Mouse (Mus musculus): ENCODE results near the gene Mrpl45. TPM values are rescaled to one million over a fixed set of nuclear protein-coding genes. Genes with fewer than 3 reads are reported as not detected.

Mrpl45 gene
- total and polyA plus RNA-seq, 3 experiments: 13.1 to 77.5 (median 46.3) TPM

DNA sequence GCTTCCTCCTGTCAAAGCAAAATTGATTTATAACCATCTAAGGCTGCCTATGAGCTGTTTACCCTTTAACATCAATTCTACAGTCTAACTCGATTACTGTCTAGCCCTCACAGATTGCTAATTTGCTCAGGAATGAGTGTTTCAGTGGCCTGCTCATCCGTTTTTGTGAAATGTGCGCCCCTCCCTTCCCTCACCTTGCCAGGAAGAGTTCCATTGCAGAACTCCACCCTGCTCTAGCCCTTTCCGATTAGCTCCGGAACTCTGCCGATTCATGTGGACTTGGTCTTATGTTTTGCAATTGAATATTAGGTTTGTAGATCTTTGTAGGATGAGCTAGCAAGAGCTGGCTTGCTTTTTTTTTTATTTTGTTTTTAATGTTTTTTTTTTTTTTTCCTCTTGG is 33.3 kb upstream of the Mrpl45 start:
- H3K4me1 ChIP-seq (ENCODE audit: insufficient read depth, low read depth, low read length): peaks cover 43% of the 10 kb centered on the region

DNA sequence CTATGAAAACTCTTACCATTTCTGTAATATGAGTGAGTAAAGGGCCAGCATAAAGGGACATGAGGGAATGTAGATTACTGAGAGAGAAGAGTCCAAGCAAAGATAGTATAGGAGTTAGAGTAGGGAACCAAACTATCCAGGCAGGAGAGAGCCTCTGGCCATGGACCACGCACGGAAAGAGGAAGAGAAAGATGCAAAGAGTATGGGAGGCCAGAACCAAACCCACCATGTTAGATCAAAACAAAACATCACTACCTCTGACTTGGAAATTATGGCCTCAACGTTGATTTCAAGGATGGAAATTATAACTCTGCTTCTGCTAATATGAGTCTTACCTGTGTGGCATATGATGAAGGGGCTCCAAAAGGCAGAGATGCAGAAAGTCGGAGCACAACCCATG is 30.7 kb upstream of the Mrpl45 start:
- DNase-seq (ENCODE audit: low spot score) (no peak), ATAC-seq (ENCODE audit: extremely low read depth, insufficient number of reproducible peaks, low FRiP score, poor library complexity, severe bottlenecking) (no peak)
- no peak overlapping the region for H3K4me3 ChIP-seq (ENCODE audit: low read depth, low read length)
- H3K9me3 ChIP-seq (replicated peaks): no peaks in the 10 kb centered on the region
- H3K27me3 ChIP-seq (ENCODE audit: insufficient read depth, low read length): peaks cover 20% of the 10 kb centered on the region
- no peak for TF ChIP-seq GATA1 (IDR thresholded peaks at IDR 0.05; ENCODE audit: borderline replicate concordance, low read length)
- no peak for TF ChIP-seq POLR2AphosphoS5 (IDR thresholded peaks at IDR 0.05; ENCODE audit: insufficient replicate concordance, low read depth, low read length)
- TF ChIP-seq CTCF (IDR thresholded peaks at IDR 0.05; ENCODE audit: low read depth, low read length): no peak
- no peak for TF ChIP-seq GATA2 (IDR thresholded peaks at IDR 0.05; ENCODE audit: borderline replicate concordance, low read depth, low read length)
- no peak for TF ChIP-seq TAL1 (conservative IDR thresholded peaks at IDR 0.05; ENCODE audit: low read depth, low read length)
- H3K4me1 ChIP-seq (ENCODE audit: insufficient read depth, low read depth, low read length): peaks cover 28% of the 10 kb centered on the region
- no peaks in the 10 kb centered on the region for H3K36me3 ChIP-seq (replicated peaks)

More for the DNA sequence above, 33.3 kb upstream of the Mrpl45 start:
- TF ChIP-seq CTCF (IDR thresholded peaks at IDR 0.05; ENCODE audit: low read depth, low read length) (no peak), POLR2AphosphoS5 (IDR thresholded peaks at IDR 0.05; ENCODE audit: insufficient replicate concordance, low read depth, low read length) (no peak), GATA2 (IDR thresholded peaks at IDR 0.05; ENCODE audit: borderline replicate concordance, low read depth, low read length) (no peak), TAL1 (conservative IDR thresholded peaks at IDR 0.05; ENCODE audit: low read depth, low read length) (no peak), GATA1 (IDR thresholded peaks at IDR 0.05; ENCODE audit: borderline replicate concordance, low read length) (no peak)
- peaks cover 7% of the 10 kb centered on the region; the same call in 1 of the 2 replicates for H3K27me3 ChIP-seq (ENCODE audit: insufficient read depth, low read length)
- no peaks in the 10 kb centered on the region for H3K9me3 ChIP-seq (replicated peaks)
- peaks cover 8% of the 10 kb centered on the region for H3K36me3 ChIP-seq (replicated peaks)
- DNase-seq (ENCODE audit: low spot score) (no peak), ATAC-seq (ENCODE audit: extremely low read depth, insufficient number of reproducible peaks, low FRiP score, poor library complexity, severe bottlenecking) (no peak)
- H3K4me3 ChIP-seq (ENCODE audit: low read depth, low read length): no peak overlapping the region

DNA sequence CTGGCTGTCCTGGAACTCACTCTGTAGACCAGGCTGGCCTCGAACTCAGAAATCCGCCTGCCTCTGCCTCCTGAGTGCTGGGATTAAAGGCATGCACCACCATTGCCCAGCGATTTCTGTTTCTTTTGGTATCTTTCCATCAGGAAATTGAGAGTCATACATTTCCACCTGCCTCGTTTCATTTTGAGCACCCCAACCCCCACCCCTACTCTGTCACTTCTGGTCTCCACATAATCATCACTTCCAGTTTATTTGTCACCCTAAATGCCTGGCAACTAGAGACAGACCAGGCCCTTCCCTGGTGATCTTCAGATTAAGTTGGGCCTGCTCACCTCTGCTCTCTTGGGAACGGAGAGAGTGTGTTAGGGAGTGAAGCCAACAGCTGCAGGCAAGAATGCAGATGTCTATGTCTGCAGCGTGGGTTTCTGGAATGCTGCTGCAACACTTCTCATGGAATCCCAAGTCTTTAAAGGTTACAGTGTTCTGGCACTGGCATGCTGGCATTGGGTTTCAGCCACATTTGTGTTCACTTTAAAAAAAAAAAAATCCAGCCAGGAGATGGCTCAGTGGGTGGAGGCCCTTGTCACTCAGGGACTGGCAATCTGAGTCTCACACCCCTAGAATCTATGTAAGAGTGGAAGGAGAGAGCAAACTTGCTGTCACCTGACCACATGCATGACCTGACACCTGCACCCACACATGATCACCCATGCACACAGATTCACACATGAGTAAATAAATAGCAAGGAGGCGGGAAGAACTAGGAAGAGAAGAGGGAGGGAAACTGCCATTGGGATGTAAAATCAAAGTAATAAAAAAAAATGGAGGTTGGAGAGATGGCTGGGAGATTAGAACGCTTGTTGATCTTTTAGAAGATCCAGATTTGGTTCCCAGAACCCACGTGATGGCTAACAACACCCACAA is 29.4 kb upstream of the Mrpl45 start:
- TF ChIP-seq CTCF (IDR thresholded peaks at IDR 0.05; ENCODE audit: low read depth, low read length): no peak
- TF ChIP-seq TAL1 (conservative IDR thresholded peaks at IDR 0.05; ENCODE audit: low read depth, low read length): no peak
- no peak for TF ChIP-seq GATA2 (IDR thresholded peaks at IDR 0.05; ENCODE audit: borderline replicate concordance, low read depth, low read length)
- TF ChIP-seq GATA1 (IDR thresholded peaks at IDR 0.05; ENCODE audit: borderline replicate concordance, low read length): no peak
- no peak for TF ChIP-seq POLR2AphosphoS5 (IDR thresholded peaks at IDR 0.05; ENCODE audit: insufficient replicate concordance, low read depth, low read length)

DNA sequence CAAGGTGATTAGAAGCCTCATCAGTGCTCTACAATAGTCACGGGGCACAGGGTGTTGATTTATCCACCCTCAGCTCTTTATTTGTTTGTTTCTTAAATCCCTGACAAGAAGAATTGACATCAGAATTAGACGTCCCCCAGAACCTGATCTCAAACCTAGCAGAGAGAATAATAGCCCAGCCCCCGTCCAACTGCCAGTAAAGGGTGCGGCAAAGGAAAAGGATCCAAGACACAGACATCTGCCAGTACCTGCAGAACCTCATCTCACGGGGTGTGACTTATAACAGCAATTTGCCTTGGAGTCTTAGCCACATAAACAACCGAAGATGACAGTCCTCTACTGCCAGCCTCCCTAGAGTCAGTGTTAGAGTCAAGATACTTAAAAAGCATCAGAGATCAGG is 28.5 kb upstream of the Mrpl45 start:
- peaks cover 24% of the 10 kb centered on the region for H3K4me1 ChIP-seq (ENCODE audit: insufficient read depth, low read depth, low read length)
- no peak overlapping the region for H3K4me3 ChIP-seq (ENCODE audit: low read depth, low read length)
- no peaks in the 10 kb centered on the region for H3K36me3 ChIP-seq (replicated peaks)
- TF ChIP-seq CTCF (IDR thresholded peaks at IDR 0.05; ENCODE audit: low read depth, low read length) (no peak), TAL1 (conservative IDR thresholded peaks at IDR 0.05; ENCODE audit: low read depth, low read length) (no peak), GATA2 (IDR thresholded peaks at IDR 0.05; ENCODE audit: borderline replicate concordance, low read depth, low read length) (no peak), GATA1 (IDR thresholded peaks at IDR 0.05; ENCODE audit: borderline replicate concordance, low read length) (no peak)
- H3K9me3 ChIP-seq (replicated peaks): no peaks in the 10 kb centered on the region
- peaks cover 21% of the 10 kb centered on the region for H3K27me3 ChIP-seq (ENCODE audit: insufficient read depth, low read length)
- ATAC-seq (ENCODE audit: extremely low read depth, insufficient number of reproducible peaks, low FRiP score, poor library complexity, severe bottlenecking) (no peak), DNase-seq (ENCODE audit: low spot score) (no peak)

More for the DNA sequence above, 29.4 kb upstream of the Mrpl45 start:
- H3K27me3 ChIP-seq (ENCODE audit: insufficient read depth, low read length): peaks cover 21% of the 10 kb centered on the region
- peaks cover 25% of the 10 kb centered on the region for H3K4me1 ChIP-seq (ENCODE audit: insufficient read depth, low read depth, low read length)
- H3K4me3 ChIP-seq (ENCODE audit: low read depth, low read length): no peak overlapping the region
- H3K36me3 ChIP-seq (replicated peaks): no peaks in the 10 kb centered on the region
- ATAC-seq (ENCODE audit: extremely low read depth, insufficient number of reproducible peaks, low FRiP score, poor library complexity, severe bottlenecking) (no peak), DNase-seq (ENCODE audit: low spot score) (no peak)
- no peaks in the 10 kb centered on the region for H3K9me3 ChIP-seq (replicated peaks)

DNA sequence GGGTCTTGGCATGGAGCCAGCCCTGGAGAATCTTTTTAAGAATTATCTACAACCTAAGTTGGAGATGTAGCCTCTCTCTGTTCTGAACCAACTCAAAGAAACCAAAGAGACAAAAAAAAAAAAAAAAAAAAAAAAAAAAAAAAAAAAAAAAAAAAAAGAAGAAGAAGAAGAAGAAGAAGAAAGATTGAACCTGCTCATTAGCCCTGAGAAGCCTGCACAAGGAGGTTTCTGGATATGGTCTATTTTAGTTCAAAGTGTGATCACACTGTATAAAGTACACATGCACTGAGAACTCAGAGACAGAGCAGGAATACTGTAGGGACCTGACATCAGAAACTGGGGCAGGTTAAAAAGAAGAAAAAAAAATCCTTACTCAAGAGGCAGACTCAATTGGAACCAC is 27.9 kb upstream of the Mrpl45 start:
- no peak for ATAC-seq (ENCODE audit: extremely low read depth, insufficient number of reproducible peaks, low FRiP score, poor library complexity, severe bottlenecking)
- TF ChIP-seq GATA2 (IDR thresholded peaks at IDR 0.05; ENCODE audit: borderline replicate concordance, low read depth, low read length) (no peak), GATA1 (IDR thresholded peaks at IDR 0.05; ENCODE audit: borderline replicate concordance, low read length) (no peak), POLR2AphosphoS5 (IDR thresholded peaks at IDR 0.05; ENCODE audit: insufficient replicate concordance, low read depth, low read length) (no peak), CTCF (IDR thresholded peaks at IDR 0.05; ENCODE audit: low read depth, low read length) (no peak), TAL1 (conservative IDR thresholded peaks at IDR 0.05; ENCODE audit: low read depth, low read length) (no peak)
- Histone ChIP-seq H3K36me3 (replicated peaks) (no peaks in the 10 kb centered on the region), H3K9me3 (replicated peaks) (no peaks in the 10 kb centered on the region), H3K4me1 (ENCODE audit: insufficient read depth, low read depth, low read length) (peaks cover 22% of the 10 kb centered on the region), H3K27me3 (ENCODE audit: insufficient read depth, low read length) (peaks cover 21% of the 10 kb centered on the region), H3K4me3 (ENCODE audit: low read depth, low read length) (no peak overlapping the region)
- no peak for DNase-seq (ENCODE audit: low spot score)

Measured in G1E (cell line).